Mouse (Mus musculus): ENCODE results near the gene Ggt1.

DNA sequence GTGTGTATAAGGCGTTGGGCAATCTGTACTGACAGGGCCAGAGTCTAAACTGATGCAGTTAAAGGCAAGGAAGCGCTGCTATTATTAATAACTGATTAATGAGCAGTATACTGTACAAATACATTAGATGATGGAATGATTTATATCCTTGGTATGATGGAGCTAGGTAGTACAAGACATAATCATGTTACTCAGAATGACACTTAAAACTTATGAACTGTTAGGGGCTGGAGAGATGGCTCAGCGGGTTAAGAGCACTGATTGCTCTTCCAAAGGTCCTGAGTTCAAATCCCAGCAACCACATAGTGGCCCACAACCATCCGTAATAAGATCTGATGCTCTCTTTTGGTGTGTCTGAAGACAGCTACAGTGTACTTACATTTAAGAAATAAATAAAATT is 45.8 kb downstream of the Ggt1 start:
- TF ChIP-seq CTCF (IDR thresholded peaks at IDR 0.05; ENCODE audit: low read depth, low read length) (no peak), POLR2A (IDR thresholded peaks at IDR 0.05; ENCODE audit: borderline replicate concordance, low read depth, low read length) (no peak)

Measured in bone marrow macrophage, adult 2 months (primary cell).